Mouse (Mus musculus): ENCODE data around the gene Lrrtm3. TPM values are rescaled to one million over a fixed set of nuclear protein-coding genes. Genes with fewer than 3 reads are reported as not detected.

Gene Lrrtm3
- total and polyA plus RNA-seq, 3 experiments: 0.08 to 0.43 (median 0.14) TPM

DNA sequence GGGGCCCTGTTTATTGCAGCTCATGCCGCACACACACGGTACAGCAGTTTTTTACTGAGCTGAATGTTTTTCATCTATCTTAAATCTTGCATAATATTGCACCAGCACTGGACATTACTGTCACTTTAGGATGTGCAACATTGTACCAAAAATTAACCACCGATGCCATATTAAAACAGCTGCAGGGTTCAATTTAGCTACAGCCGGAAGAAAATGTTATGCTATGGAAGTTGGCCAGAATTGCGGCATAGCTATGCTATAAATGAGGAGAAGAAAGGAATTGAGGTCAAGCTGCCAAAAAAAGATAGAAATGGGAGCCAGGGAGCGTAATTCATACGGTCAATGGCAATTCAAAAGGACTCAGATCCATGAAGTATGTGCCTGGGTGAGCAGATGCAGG is 48.9 kb downstream of the Lrrtm3 start:
- no peak overlapping the region for H3K9ac ChIP-seq (ENCODE audit: low read depth, low read length)
- no peaks in the 10 kb centered on the region for H3K36me3 ChIP-seq (ENCODE audit: control insufficient read depth, insufficient read depth, low read length)
- no peak overlapping the region for H3K27ac ChIP-seq
- DNase-seq: no peak
- H3K79me2 ChIP-seq (replicated peaks; ENCODE audit: control insufficient read depth, insufficient read depth, low read length): no peaks in the 10 kb centered on the region
- TF ChIP-seq POLR2A (IDR thresholded peaks at IDR 0.05; ENCODE audit: insufficient read depth, low read depth, low read length): no peak
- H3K4me3 ChIP-seq: no peak overlapping the region
- 75% methylated on average over 7 of the region's 7 CpGs for whole genome bisulfite sequencing
- intact Hi-C loops (cut with DNase I): no loop called here
- no peaks in the 10 kb centered on the region for H3K27me3 ChIP-seq (ENCODE audit: control insufficient read depth, insufficient read depth, low read length)
- H3K4me1 ChIP-seq (ENCODE audit: control insufficient read depth, insufficient read depth, low read length): no peaks in the 10 kb centered on the region

DNA sequence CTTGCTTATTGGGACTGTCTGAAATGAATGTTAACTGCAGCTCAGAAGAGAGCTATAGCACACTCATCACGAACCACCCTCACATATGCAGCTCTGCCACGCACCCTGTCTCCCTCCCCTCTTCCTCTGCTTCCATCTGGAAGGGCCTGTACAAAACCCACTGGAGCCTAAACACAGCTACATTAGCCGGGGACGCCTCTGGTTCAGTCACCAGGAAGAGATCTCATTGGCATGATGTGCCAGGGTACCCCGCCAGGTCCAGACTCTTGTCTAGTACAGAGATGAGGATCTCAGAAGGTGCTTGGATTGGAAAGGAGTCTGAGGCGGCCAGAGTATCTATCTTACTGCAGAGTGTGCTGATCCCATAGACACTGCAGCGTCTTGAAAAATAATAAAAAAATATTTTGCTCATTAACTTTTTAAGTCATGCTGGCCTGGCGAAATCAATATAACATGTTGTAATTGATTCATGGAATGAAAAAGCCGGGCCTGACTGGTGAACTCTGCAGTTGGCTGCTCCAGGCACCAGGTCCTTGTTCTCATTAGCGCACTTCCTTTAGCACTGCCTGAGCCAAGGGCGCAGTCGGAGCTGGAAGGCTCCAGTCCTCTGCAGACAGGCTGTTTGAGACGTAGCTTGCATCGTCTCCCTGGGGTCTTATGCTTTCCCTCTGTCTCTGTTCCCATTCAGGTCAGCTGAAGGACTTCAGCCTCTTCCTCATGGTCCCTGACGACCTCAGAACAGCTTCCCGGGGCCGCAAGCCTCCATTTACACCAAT is 50.1 kb downstream of the Lrrtm3 start:
- H3K4me3 ChIP-seq: no peak overlapping the region
- TF ChIP-seq EP300 (IDR thresholded peaks at IDR 0.05; ENCODE audit: insufficient read depth, low read depth, low read length): no peak
- no peak for TF ChIP-seq CTCF (IDR thresholded peaks at IDR 0.05)
- TF ChIP-seq POLR2A (IDR thresholded peaks at IDR 0.05; ENCODE audit: insufficient read depth, low read depth, low read length): no peak
- H3K27ac ChIP-seq: no peak overlapping the region
- H3K9ac ChIP-seq (ENCODE audit: low read depth, low read length): no peak overlapping the region
- no peaks in the 10 kb centered on the region for H3K27me3 ChIP-seq (ENCODE audit: control insufficient read depth, insufficient read depth, low read length)
- 69% methylated on average over 17 of the region's 17 CpGs for WGBS
- intact Hi-C loops (cut with DNase I): no loop called here
- peak; percentile 34 to 40 for DNase-seq
- H3K79me2 ChIP-seq (replicated peaks; ENCODE audit: control insufficient read depth, insufficient read depth, low read length): no peaks in the 10 kb centered on the region
- no peaks in the 10 kb centered on the region for H3K4me1 ChIP-seq (ENCODE audit: control insufficient read depth, insufficient read depth, low read length)
- no peaks in the 10 kb centered on the region for H3K36me3 ChIP-seq (ENCODE audit: control insufficient read depth, insufficient read depth, low read length)

DNA sequence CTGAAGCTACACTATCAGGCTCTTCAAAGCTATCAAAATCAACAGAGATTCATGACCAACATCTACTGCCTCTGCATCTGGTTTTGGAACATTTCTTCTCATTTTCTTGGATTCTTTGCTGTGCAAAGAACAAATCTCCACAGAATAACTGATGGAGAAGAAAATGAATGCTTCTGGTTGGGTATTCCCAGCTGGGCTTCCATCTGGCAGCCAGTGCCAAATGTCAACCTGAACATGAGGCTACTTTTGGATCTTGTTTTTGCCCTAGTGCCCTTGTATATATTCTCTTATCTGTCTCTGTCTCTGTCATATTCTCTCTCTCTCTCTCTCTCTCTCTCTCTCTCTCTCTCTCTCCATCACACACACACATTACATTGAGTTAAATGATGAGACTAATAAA is 59.2 kb downstream of the Lrrtm3 start:
- no peaks in the 10 kb centered on the region for H3K36me3 ChIP-seq (ENCODE audit: control insufficient read depth, insufficient read depth, low read length)
- intact Hi-C loops (cut with DNase I): no loop called here
- no peaks in the 10 kb centered on the region for H3K4me1 ChIP-seq (ENCODE audit: control insufficient read depth, insufficient read depth, low read length)
- no peak overlapping the region for H3K27ac ChIP-seq
- DNase-seq: no peak
- H3K9ac ChIP-seq (ENCODE audit: low read depth, low read length): no peak overlapping the region
- no peaks in the 10 kb centered on the region for H3K27me3 ChIP-seq (ENCODE audit: control insufficient read depth, insufficient read depth, low read length)
- no peaks in the 10 kb centered on the region for H3K79me2 ChIP-seq (replicated peaks; ENCODE audit: control insufficient read depth, insufficient read depth, low read length)
- TF ChIP-seq EP300 (IDR thresholded peaks at IDR 0.05; ENCODE audit: insufficient read depth, low read depth, low read length) (no peak), POLR2A (IDR thresholded peaks at IDR 0.05; ENCODE audit: insufficient read depth, low read depth, low read length) (no peak), CTCF (IDR thresholded peaks at IDR 0.05) (no peak)
- no peak overlapping the region for H3K4me3 ChIP-seq

- no peak for TF ChIP-seq CTCF (IDR thresholded peaks at IDR 0.05)
- no peak for TF ChIP-seq EP300 (IDR thresholded peaks at IDR 0.05; ENCODE audit: insufficient read depth, low read depth, low read length)
- TF ChIP-seq POLR2A (IDR thresholded peaks at IDR 0.05; ENCODE audit: insufficient read depth, low read depth, low read length): no peak
- Histone ChIP-seq H3K79me2 (replicated peaks; ENCODE audit: control insufficient read depth, insufficient read depth, low read length) (no peaks in the 10 kb centered on the region), H3K4me1 (ENCODE audit: control insufficient read depth, insufficient read depth, low read length) (no peaks in the 10 kb centered on the region), H3K9ac (ENCODE audit: low read depth, low read length) (no peak overlapping the region), H3K36me3 (ENCODE audit: control insufficient read depth, insufficient read depth, low read length) (peaks cover 2% of the 10 kb centered on the region; the same call in 1 of the 2 replicates), H3K27me3 (ENCODE audit: control insufficient read depth, insufficient read depth, low read length) (no peaks in the 10 kb centered on the region), H3K27ac (no peak overlapping the region), H3K4me3 (no peak overlapping the region)
- whole genome bisulfite sequencing: 60% methylated on average over 6 of the region's 6 CpGs
- intact Hi-C loops (cut with DNase I): no loop called here
- no peak for DNase-seq
Measured at GRCm38 (mm10) chr10:64023340-64023739, 66.7 kb downstream of the Lrrtm3 start.

DNA sequence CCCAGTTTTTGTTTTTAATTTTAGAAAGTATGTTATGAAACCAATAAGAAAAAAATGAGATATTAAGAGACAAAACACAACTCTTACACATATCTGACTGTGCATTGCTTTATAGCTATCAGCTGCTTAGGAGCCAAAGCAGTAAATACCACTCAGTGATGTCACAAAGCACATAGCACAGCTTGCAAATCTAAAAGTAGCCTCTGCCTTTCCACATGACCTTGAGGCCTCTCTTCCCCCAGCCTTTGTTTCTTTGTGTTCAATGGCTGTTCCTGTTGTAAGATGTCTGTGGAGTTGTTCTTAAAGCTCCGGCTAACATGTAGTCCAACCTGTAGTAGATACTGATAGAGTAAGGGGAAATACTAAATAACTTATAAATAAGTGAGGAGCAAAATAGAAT is 69.7 kb downstream of the Lrrtm3 start:
- H3K27ac ChIP-seq: no peak overlapping the region
- no peaks in the 10 kb centered on the region for H3K79me2 ChIP-seq (replicated peaks; ENCODE audit: control insufficient read depth, insufficient read depth, low read length)
- DNase-seq: no peak
- H3K27me3 ChIP-seq (ENCODE audit: control insufficient read depth, insufficient read depth, low read length): no peaks in the 10 kb centered on the region
- TF ChIP-seq POLR2A (IDR thresholded peaks at IDR 0.05; ENCODE audit: insufficient read depth, low read depth, low read length) (no peak), CTCF (IDR thresholded peaks at IDR 0.05) (no peak), EP300 (IDR thresholded peaks at IDR 0.05; ENCODE audit: insufficient read depth, low read depth, low read length) (no peak)
- no peak overlapping the region for H3K9ac ChIP-seq (ENCODE audit: low read depth, low read length)
- H3K36me3 ChIP-seq (ENCODE audit: control insufficient read depth, insufficient read depth, low read length): peaks cover 2% of the 10 kb centered on the region; the same call in 1 of the 2 replicates
- WGBS: 73% methylated on average over 1 of the region's 1 CpGs
- no peaks in the 10 kb centered on the region for H3K4me1 ChIP-seq (ENCODE audit: control insufficient read depth, insufficient read depth, low read length)
- intact Hi-C loops (cut with DNase I): no loop called here
- H3K4me3 ChIP-seq: no peak overlapping the region

- no peak overlapping the region for H3K4me3 ChIP-seq
- intact Hi-C loops (cut with DNase I): no loop called here
- H3K27ac ChIP-seq: no peak overlapping the region
- no peak for DNase-seq
- H3K4me1 ChIP-seq (ENCODE audit: control insufficient read depth, insufficient read depth, low read length): no peaks in the 10 kb centered on the region
- 55% methylated on average over 9 of the region's 9 CpGs for WGBS
- H3K36me3 ChIP-seq (ENCODE audit: control insufficient read depth, insufficient read depth, low read length): no peaks in the 10 kb centered on the region
- no peaks in the 10 kb centered on the region for H3K27me3 ChIP-seq (ENCODE audit: control insufficient read depth, insufficient read depth, low read length)
- TF ChIP-seq POLR2A (IDR thresholded peaks at IDR 0.05; ENCODE audit: insufficient read depth, low read depth, low read length): no peak
- TF ChIP-seq CTCF (IDR thresholded peaks at IDR 0.05): no peak
- no peak for TF ChIP-seq EP300 (IDR thresholded peaks at IDR 0.05; ENCODE audit: insufficient read depth, low read depth, low read length)
- no peak overlapping the region for H3K9ac ChIP-seq (ENCODE audit: low read depth, low read length)
- no peaks in the 10 kb centered on the region for H3K79me2 ChIP-seq (replicated peaks; ENCODE audit: control insufficient read depth, insufficient read depth, low read length)
Measured at GRCm38 (mm10) chr10:64001996-64002395, 88.1 kb downstream of the Lrrtm3 start.

Measured in heart, adult 2 months (tissue).